Mouse (Mus musculus): ENCODE measurements at regions not wholly inside any gene's neighbourhood (a gene's known extent, or its start where the extent isn't known, plus 50 kb on each side); places are given as distances from the start of the nearest gene placed in this dataset.

- no peak for DNase-seq
Observed at GRCm38 (mm10) chr11:71672171-71673050, 77.3 kb upstream of the Wscd1 start.

GRCm38 (mm10) chr11:71674319-71674718 lies 75.4 kb upstream of the Wscd1 start:
- DNase-seq: peak; percentile 67 to 85

GRCm38 (mm10) chr11:71675714-71676313 lies 73.9 kb upstream of the Wscd1 start:
- no peak for DNase-seq

- DNase-seq: peak in 1 of 2 experiments; percentile 18
Observed at GRCm38 (mm10) chr11:71697017-71697416, 52.7 kb upstream of the Wscd1 start.

- no peak for DNase-seq
Observed at GRCm38 (mm10) chr11:71698836-71699235, 50.9 kb upstream of the Wscd1 start.
